Mouse (Mus musculus): Measurements from ENCODE around the gene Prss36. TPM values are rescaled to one million over a fixed set of nuclear protein-coding genes. Genes with fewer than 3 reads are reported as not detected.
A peak's percentile ranks its signal among the peaks of the same experiment; 100 is the strongest.
"Not testable (repeated sequence)": the region's sequence is repeated elsewhere in the genome, so short reads cannot be mapped to it uniquely, and the experiment has no call there.

The Prss36 gene
- polyA plus RNA-seq, 1 experiment from 2014 or later: 9.7 TPM

DNA sequence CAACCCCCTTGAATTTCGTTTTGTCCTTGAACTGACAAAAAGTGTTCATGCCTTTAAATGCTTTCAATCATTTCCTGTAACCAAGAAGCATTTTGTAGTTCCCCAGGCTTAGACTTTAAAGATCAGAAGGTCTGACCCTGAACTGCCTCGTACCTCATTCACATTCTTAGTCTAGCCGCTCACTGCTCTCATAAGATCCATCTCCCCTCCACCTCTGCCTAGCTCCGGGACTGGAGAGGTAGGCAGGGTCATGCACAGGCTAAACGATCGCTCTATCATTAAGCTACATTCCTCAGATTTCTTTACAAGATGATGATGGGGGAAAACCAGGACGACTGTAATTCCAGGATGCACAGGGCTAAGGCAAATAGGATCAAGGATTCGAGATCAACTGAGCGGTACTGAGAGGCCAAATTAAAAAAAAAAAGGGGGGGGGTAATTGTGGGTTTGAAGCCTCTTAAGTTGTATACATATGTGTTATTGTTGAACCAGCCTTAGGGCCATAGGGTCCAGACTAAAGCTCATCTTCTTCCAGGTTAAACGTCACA, 19.9 kb upstream of the Prss36 start:
- H3K9me3 ChIP-seq (ENCODE audit: control insufficient read depth, low read length): no peaks in the 10 kb centered on the region
- TF ChIP-seq CTCF (IDR thresholded peaks at IDR 0.05; ENCODE audit: low read depth) (no peak), EP300 (optimal IDR thresholded peaks at IDR 0.05) (no peak)
- H3K4me2 ChIP-seq (replicated peaks; ENCODE audit: low read depth): peak overlapping the region; percentile 59
- WGBS: 10% methylated on average over 10 of the region's 10 CpGs
- peak overlapping the region; percentile 99 for H3K9ac ChIP-seq (ENCODE audit: low read length)
- H3K27me3 ChIP-seq (ENCODE audit: control insufficient read depth, insufficient read depth, low read length): no peaks in the 10 kb centered on the region
- peaks cover 3% of the 10 kb centered on the region; the same call in 1 of the 2 replicates for H3K36me3 ChIP-seq (ENCODE audit: control insufficient read depth, insufficient read depth, low read length)
- H3K4me3 ChIP-seq (ENCODE audit: low read depth, low read length): peak overlapping the region; percentile 98
- DNase-seq (ENCODE audit: low spot score) (no peak), ATAC-seq (ENCODE audit: low FRiP score, low TSS enrichment) (no peak)
- H3K4me1 ChIP-seq (replicated peaks; ENCODE audit: control insufficient read depth, insufficient read depth): no peaks in the 10 kb centered on the region
- H3K27ac ChIP-seq (replicated peaks): peak overlapping the region; percentile 97

DNA sequence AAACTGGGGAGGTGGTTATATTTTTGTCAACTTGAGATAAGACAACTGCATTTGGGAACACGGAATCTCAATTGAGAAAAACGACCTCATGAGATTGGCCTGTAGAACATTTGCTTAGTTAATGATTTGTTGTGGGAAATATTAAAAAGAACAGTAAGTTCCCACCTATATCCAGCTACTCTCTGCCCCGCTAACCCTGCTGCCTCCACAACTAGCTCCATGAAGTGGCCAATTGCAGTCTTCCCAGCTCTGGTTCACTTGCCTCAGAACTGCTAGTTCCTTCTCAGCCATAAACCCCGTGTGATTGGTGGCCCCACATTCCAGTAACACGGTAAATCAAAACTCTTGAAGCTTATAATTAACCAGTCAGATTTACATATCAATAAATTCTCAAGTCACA, 12.8 kb upstream of the Prss36 start:
- no peak for TF ChIP-seq CTCF (IDR thresholded peaks at IDR 0.05; ENCODE audit: low read depth)
- WGBS: 57% methylated on average over 5 of the region's 5 CpGs
- no peak overlapping the region for H3K9ac ChIP-seq (ENCODE audit: low read length)
- no peaks in the 10 kb centered on the region for H3K27me3 ChIP-seq (ENCODE audit: control insufficient read depth, insufficient read depth, low read length)
- H3K4me2 ChIP-seq (replicated peaks; ENCODE audit: low read depth): no peak overlapping the region
- H3K36me3 ChIP-seq (ENCODE audit: control insufficient read depth, insufficient read depth, low read length): no peaks in the 10 kb centered on the region
- no peaks in the 10 kb centered on the region for H3K9me3 ChIP-seq (ENCODE audit: control insufficient read depth, low read length)
- DNase-seq (ENCODE audit: low spot score) (no peak), ATAC-seq (ENCODE audit: low FRiP score, low TSS enrichment) (no peak)
- no peaks in the 10 kb centered on the region for H3K4me1 ChIP-seq (replicated peaks; ENCODE audit: control insufficient read depth, insufficient read depth)
- no peak overlapping the region for H3K27ac ChIP-seq (replicated peaks)
- no peak overlapping the region for H3K4me3 ChIP-seq (ENCODE audit: low read depth, low read length)

DNA sequence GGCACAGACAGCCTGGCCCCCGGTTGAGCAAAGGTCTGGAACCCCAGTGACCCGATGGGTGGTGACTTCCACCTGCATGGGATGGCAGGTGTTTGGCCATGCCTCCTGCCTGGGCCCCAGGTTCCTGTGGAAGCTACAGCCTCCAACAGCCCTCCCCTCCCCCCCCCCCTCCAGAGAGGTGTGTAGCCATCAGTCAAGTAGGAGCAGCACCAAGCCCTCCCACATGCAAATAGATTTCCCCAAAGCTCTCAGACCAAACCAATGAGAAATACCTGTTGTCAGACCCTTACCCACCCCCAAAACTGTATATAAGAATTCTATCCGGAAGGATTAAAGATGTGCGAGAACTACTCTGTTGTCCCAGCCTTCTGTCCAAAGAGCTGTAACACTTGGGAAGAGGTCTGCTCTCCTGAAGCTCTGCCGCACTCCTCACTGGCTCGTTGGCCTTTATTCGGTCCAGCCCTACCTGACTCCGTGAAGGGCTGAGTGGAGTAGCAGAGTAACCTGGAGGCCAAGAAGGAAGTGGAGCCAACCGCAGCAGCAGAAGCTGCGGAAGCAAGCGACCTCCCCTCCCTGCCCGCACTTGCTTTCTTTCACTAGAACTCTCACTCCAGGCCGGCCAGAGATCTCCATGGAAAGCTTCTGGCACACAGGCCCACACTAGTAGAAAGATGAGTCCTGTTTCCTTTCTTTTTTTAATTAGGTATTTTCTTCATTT, 6.5 kb upstream of the Prss36 start:
- Histone ChIP-seq H3K27me3 (ENCODE audit: control insufficient read depth, insufficient read depth, low read length) (no peaks in the 10 kb centered on the region), H3K4me1 (replicated peaks; ENCODE audit: control insufficient read depth, insufficient read depth) (no peaks in the 10 kb centered on the region), H3K36me3 (ENCODE audit: control insufficient read depth, insufficient read depth, low read length) (no peaks in the 10 kb centered on the region), H3K27ac (replicated peaks) (no peak overlapping the region), H3K4me2 (replicated peaks; ENCODE audit: low read depth) (no peak overlapping the region), H3K9me3 (ENCODE audit: control insufficient read depth, low read length) (no peaks in the 10 kb centered on the region), H3K4me3 (ENCODE audit: low read depth, low read length) (no peak overlapping the region), H3K9ac (ENCODE audit: low read length) (no peak overlapping the region)
- no peak for ATAC-seq (ENCODE audit: low FRiP score, low TSS enrichment)
- no peak for TF ChIP-seq EP300 (optimal IDR thresholded peaks at IDR 0.05)
- TF ChIP-seq CTCF (IDR thresholded peaks at IDR 0.05; ENCODE audit: low read depth): no peak
- DNase-seq (ENCODE audit: low spot score): no peak
- 37% methylated on average over 13 of the region's 13 CpGs for WGBS

DNA sequence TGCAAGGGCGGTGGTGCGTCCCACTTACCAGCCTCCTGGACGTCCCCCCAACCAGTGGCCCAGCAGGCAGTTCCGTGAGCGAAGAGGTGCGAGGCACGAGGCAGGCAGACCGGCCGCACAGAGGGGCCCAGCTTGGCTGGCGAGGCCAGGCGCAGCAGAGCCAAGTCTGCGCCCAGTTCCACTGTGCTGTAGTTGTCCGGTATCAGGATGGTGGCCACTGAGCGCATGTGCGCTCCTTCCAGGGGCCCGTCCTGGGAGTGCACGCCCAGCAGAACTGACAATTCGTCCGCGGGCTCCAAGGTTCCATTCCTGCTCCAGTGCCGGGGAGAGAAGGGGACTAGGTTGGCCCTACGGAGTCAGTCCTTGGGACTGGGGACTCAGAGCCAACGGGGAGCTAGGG, 1.9 kb downstream of the Prss36 start:
- Histone ChIP-seq H3K27ac (replicated peaks) (no peak overlapping the region), H3K36me3 (ENCODE audit: control insufficient read depth, insufficient read depth, low read length) (no peaks in the 10 kb centered on the region), H3K4me1 (replicated peaks; ENCODE audit: control insufficient read depth, insufficient read depth) (no peaks in the 10 kb centered on the region), H3K4me2 (replicated peaks; ENCODE audit: low read depth) (peak overlapping the region; percentile 25; the same call in 1 of the 2 replicates), H3K4me3 (ENCODE audit: low read depth, low read length) (no peak overlapping the region), H3K9ac (ENCODE audit: low read length) (no peak overlapping the region), H3K27me3 (ENCODE audit: control insufficient read depth, insufficient read depth, low read length) (no peaks in the 10 kb centered on the region), H3K9me3 (ENCODE audit: control insufficient read depth, low read length) (no peaks in the 10 kb centered on the region)
- WGBS: 7% methylated on average over 23 of the region's 23 CpGs
- TF ChIP-seq CTCF (IDR thresholded peaks at IDR 0.05; ENCODE audit: low read depth) (no peak), EP300 (optimal IDR thresholded peaks at IDR 0.05) (no peak)
- peak; percentile 55 for DNase-seq (ENCODE audit: low spot score)
- ATAC-seq (ENCODE audit: low FRiP score, low TSS enrichment): peak; percentile 51

DNA sequence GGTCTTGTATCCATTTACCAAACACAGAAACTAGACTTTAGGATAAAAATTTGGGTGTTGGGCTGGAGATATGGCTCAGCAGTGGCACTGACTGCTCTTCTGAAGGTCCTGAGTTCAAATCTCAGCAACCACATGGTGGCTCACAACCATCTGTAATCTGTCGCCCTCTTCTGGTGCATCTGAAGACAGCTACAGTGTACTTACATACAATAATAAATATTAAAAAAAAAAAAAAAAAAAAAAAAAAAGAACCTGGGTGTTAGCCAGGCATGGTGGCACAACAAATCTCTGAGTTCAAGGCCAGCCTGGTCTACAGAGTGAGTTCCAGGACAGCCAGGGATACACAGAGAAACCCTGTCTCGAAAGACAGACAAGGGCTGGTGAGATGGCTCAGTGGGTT, 4.4 kb downstream of the Prss36 start:
- not testable (repeated sequence) for H3K27me3 ChIP-seq (ENCODE audit: control insufficient read depth, insufficient read depth, low read length); H3K4me3 ChIP-seq (ENCODE audit: low read depth, low read length); H3K4me2 ChIP-seq (replicated peaks; ENCODE audit: low read depth); H3K36me3 ChIP-seq (ENCODE audit: control insufficient read depth, insufficient read depth, low read length); DNase-seq (ENCODE audit: low spot score); H3K9me3 ChIP-seq (ENCODE audit: control insufficient read depth, low read length); H3K9ac ChIP-seq (ENCODE audit: low read length); H3K4me1 ChIP-seq (replicated peaks; ENCODE audit: control insufficient read depth, insufficient read depth); H3K27ac ChIP-seq (replicated peaks); ATAC-seq (ENCODE audit: low FRiP score, low TSS enrichment)
- peak; percentile 53 for TF ChIP-seq CTCF (IDR thresholded peaks at IDR 0.05; ENCODE audit: low read depth)
- 46% methylated on average over 2 of the region's 2 CpGs for WGBS

DNA sequence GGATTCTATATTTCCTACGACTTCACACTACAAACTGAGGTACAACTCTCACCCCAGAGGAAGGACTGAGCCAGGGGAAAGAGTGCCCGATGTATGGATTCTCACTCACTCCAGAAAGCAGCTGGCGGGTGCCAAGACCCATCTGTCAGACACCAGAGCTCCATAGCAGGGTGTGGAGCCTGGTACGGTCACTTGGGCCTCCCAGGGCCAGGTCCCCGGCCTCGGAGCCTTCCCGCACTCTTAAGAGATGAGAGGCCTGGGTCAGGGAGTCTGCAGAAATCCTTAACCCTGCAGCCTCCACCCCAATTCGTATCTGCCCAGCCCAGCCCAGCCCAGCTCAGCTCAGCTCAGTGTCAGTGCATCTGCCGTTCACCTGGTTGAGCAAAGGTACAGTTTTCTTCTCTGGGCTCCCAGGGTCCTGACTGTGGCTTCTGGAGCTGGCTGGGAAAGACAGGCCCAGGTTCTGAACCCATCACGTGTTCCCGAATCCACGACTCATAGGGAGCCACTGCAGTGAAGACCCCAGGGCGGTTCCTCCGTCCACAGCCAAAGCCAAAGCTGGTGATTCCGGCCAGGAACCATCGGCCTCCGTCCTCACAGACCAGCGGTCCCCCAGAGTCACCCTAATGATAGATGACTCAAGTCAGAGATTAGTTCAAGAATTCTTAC, 10.2 kb downstream of the Prss36 start:
- Histone ChIP-seq H3K4me1 (replicated peaks; ENCODE audit: control insufficient read depth, insufficient read depth) (peaks cover 3% of the 10 kb centered on the region; the same call in 1 of the 2 replicates), H3K4me3 (ENCODE audit: low read depth, low read length) (peak overlapping the region; percentile 67), H3K9ac (ENCODE audit: low read length) (peak overlapping the region; percentile 80), H3K27me3 (ENCODE audit: control insufficient read depth, insufficient read depth, low read length) (no peaks in the 10 kb centered on the region), H3K36me3 (ENCODE audit: control insufficient read depth, insufficient read depth, low read length) (no peaks in the 10 kb centered on the region), H3K4me2 (replicated peaks; ENCODE audit: low read depth) (peak overlapping the region; percentile 98), H3K9me3 (ENCODE audit: control insufficient read depth, low read length) (no peaks in the 10 kb centered on the region), H3K27ac (replicated peaks) (peak overlapping the region; percentile 89; the same call in 1 of the 2 replicates)
- ATAC-seq (ENCODE audit: low FRiP score, low TSS enrichment): no peak
- TF ChIP-seq CTCF (IDR thresholded peaks at IDR 0.05; ENCODE audit: low read depth) (no peak), EP300 (optimal IDR thresholded peaks at IDR 0.05) (no peak)
- 48% methylated on average over 18 of the region's 18 CpGs for WGBS
- no peak for DNase-seq (ENCODE audit: low spot score)

Data from stomach, postnatal 0 days (tissue).